Mouse (Mus musculus) ovary, postnatal 36 days (tissue): ENCODE results near the gene Myb.
A peak's percentile ranks its signal among the peaks of the same experiment; 100 is the strongest.
"Not testable (repeated sequence)": the region's sequence is repeated elsewhere in the genome, so short reads cannot be mapped to it uniquely, and the experiment has no call there.

Source experiments
- DNase-seq: peaks from one replicate; pipeline ENCODE4 v3.0.0; 2022; ENCODE audit warnings: low spot score, mixed read lengths

Gene Myb

GRCm38 (mm10) chr10:21168466-21168865 is 7.7 kb upstream of the Myb start:
- no peak for DNase-seq

DNA sequence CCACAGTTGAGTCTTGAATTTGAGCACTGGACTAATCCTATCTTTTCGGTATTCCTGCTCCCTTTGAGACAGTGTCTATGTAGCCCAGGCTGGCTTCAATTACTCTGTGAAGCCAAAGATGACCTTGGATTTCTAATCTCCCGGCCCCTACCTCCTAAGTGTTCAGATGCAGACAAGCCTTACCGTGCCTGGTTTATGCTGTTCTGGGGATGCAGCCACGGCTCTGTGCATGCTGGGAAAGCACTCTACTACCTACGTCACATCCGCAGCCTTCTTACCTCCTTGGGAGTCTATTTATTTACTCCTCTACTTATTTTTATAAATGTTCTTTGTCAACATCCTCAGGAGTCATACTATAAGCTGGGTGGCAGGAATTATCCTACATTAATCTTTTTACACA is 7.1 kb upstream of the Myb start:
- no peak for DNase-seq

- DNase-seq, result no peak
These were observed 6.4 kb upstream of the Myb start for GRCm38 (mm10) chr10:21167165-21167564.

DNA sequence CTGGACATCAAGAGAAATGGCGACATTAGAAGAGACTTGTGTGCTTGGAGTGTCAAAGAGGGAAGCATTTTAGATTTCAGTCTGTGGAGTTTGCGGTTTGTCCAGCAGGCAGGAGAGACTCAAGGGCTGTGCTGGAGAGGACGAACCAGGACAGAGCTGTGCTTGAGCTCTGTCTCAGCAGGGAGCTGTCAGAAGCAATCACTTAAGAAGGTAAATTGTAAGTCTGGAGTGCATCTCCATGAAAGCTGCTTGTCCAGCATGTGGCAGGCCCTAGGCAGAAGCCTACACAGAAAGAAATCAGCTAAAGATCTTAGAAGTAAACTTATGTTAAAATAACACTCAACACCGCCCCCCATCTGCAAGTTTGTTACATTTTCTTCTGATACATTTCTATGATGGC is 4.6 kb upstream of the Myb start:
- DNase-seq, result no peak

DNA sequence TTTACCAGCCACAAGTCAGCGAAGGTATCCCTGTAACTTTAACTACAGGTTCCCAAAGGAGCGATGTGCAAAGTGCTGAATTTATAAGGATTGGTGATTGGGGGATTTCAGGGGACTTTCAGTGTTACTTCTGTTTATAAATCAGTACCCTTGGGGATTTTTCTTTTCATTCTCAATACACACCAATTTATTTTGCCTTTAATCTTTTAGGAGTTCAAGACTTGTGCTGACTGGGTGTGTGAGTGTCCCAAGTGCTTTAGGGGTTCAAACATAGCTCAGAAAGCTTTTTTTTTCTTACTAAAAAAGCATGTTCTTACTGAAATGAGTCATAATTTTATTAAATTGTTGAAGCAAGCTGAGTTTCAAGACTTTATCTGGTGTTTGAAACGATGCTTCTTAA is 1.3 kb upstream of the Myb start:
- no peak for DNase-seq

GRCm38 (mm10) chr10:21161359-21162094 is 743 bp upstream of the Myb start:
- no peak for DNase-seq

DNA sequence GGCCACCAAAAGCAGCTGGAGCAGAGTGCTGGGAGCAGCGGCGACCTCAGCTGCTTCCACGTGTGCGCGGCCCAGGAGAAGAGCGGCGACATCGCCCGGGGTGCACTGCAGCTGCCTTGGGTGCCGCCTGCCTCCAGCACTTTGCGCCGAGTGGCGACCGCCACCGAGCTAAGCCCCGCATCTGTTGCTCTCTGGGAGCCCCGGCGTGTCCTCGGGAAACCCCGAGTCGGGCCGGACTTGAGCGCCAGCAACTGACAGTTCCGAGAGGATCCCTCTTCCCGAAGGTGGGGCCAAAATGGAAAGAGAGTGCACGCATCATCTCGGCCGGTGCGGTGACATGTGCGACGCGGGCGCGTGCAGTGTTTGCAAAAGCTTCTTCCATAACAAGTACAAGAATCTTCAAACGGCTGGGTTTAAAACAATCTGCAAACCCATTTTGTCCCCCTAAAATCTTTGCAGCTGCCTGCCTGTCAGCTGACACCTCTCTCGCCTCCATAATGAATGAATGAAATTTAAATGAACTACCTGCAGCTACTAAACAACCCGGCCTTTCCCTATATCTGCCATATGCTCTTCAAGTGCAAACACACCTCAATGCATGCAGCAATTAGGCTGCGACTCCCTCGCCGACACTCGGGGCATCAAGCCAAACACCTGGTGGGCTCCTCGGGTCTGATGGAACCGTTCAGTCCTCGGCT is 938 bp downstream of the Myb start:
- DNase-seq, result peak; percentile 21

DNA sequence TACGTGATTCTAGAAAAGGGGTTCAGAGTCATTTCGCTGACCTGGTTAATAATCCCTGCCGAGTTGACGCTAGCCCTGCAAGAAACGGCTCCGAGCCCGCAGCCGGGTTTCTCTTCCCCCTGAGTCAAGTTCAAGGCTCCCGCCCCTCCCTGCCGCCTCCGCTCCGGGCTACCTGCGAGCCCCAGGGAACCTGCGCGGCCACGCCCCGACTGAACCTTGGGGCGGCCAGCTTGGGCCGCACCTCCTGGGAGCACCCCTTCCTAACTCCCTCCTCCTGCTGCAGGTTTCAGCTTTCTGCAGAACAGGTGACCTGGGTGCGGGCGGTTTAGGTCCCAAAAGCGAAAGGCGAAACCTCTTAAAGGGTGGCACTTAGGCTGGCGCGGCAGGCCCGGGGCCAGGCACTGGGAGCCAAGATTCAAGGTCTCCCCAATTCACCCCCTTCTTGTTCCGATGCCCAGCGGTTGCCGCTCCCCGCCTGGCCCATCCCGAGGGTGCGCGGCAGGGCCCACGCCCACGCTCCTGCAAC is 1.8 kb downstream of the Myb start:
- peak; percentile 48 for DNase-seq

DNA sequence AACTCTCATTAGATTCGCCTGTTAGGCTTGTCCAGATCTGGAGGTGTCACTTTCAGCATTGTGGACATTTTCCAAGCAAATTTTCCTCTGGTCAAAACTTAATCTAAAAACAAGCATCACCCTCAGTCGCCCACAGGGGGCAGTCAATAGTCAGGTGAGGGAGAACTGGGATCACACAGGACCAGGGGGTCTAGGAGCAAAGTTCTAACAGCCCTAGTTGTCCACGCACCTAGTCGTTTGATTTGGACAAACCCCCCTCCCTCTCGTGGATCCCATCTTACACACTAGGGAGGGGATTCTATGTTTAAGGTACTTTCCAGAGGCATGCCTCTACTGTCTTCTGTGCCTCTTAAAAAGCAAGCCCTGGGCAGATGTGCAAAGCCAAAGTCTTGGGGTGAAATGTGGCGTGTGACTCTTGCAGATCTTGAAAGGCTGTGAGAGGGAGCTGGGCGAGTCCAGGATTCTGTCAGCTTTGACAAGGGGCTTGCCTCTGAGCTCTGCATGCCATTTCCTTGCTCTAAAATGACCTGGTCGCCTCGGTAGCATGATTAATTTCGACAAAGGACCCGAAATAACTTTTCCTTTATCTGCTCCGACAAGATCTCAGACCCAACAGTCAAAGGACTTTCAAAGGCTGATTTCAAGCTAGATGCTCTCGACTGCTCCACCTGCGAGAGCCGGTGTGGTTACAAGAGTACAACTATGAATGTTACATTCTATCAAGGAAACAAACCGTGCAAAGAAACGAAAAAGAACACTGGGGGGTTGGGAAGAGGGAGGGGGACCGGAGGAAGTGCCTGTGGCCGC is 2.5 kb downstream of the Myb start:
- peak; percentile 22 for DNase-seq

- DNase-seq, result no peak
These were observed 3.8 kb downstream of the Myb start for GRCm38 (mm10) chr10:21156953-21157499.

DNA sequence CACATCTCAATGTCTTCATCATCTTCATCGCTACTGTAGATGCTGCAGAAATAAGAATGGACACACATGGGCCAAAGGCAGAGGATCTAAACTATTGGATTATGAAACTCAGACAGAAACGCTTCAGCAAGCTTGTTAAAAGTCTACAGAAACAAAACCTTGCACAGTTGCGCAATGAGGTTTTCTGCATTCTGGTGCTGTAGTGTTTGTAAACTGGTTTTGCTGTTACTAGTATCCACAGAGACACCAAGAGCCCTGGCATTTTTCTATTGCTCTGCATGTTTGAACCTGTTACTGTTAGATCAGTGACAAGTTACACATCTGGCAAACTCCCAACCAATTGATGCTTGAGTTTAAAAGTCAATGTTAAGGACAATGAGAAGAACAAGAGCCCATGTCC is 4.4 kb downstream of the Myb start:
- DNase-seq, result no peak

DNA sequence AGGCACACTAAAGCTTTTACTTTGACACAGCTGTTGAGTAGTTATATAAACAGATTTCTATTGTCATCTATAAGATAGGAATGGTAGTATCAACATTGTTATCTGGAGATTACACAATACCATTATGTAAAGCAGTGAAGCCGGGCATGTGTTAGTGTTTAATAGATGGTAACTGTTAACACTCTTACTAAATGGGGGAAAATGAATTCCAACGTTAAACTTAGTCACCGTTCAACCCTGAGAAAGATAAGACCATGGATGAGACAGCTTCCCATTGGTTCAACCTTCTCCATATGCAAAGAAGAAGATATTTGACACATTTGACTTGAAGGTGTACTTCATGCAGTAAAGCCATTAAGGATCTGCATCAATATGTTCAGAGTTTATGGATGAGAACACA is 5.9 kb downstream of the Myb start:
- no peak for DNase-seq

- DNase-seq, result no peak
These were observed 7.4 kb downstream of the Myb start for GRCm38 (mm10) chr10:21153433-21153832.

DNA sequence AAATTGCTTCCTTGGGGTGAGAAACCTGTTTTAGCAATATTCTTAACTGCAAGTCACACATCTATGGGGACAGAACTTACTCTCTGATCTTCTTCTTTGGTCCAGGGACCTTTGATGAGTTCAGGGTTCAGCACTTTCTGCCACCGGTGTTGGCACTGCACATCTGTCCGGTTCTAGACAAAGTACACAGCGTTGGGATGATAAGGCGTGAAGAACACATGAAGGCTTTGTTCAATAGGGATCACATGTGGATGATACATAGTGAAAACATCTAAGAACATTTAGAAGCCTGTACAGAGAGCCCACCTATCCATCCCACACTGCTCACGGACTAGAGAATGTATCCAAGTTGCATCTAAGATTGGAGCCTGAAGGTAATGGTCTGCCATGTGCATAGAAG is 8.0 kb downstream of the Myb start:
- DNase-seq, result no peak

GRCm38 (mm10) chr10:21151320-21151719 is 9.5 kb downstream of the Myb start:
- no peak for DNase-seq

- DNase-seq, result not testable (repeated sequence)
These were observed 10.8 kb downstream of the Myb start for GRCm38 (mm10) chr10:21149945-21150344.

- no peak for DNase-seq
These were observed 14.1 kb downstream of the Myb start for GRCm38 (mm10) chr10:21146719-21147118.

DNA sequence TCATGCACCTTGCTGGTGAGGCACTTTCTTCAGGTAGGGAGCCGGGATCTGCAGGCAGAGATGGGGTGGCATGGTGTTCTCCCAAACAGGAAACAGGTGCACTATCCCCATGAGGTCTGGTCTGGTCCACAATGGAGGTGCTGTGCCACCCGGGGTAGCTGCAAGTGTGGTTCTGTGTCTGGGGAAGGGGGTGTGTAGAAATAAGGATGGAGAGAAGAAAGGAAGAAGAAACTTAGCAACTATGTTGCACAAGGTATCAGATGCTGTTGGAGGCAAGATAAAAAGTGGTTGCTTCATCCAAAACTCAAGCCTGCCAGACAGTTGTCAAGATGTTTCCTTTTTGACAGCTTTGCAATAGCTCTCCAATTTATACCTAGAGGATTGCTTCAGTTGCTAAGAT is 14.5 kb downstream of the Myb start:
- no peak for DNase-seq

DNA sequence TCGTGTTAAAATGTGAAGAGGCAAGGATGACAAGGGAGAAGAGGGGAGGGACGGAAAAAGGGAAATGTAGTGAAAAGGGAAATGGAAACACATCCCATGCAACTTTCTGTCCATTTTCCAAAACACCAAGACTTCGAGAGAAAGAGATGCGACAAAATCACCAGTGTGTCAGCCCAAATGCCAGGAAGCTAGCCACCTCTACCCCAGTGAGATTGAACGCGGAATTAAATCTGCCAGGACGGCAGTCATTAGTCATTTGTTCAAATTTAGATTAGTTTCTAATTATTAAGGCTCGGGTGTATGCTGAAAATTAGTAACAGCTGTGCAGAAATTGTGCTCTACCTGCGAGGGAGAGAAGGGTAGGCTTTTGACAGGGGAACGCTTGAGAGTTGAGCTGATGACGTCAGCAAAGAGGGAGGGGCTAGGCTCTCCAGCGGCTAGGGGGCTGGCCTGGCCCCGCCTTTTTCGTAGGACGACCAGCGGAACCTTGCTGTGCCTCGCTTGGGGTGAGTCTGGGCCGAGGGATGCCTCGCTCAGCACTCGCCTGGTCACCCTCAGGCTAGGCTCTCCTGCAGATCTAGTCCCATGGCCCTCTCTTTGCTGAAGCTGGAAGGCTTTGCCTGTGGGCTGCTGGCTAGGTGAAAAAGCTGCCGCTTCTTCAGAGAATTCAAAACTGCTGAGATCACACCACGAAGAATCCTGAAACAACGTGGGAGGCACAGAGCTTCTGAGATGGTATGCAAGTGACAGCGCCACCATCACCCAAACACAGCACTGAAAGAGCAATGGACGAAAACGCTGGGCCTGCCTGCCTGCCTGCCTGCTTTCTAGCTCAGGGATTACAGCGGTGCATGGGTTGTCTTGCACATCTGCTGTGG is 15.9 kb downstream of the Myb start:
- DNase-seq, result peak; percentile 63

DNA sequence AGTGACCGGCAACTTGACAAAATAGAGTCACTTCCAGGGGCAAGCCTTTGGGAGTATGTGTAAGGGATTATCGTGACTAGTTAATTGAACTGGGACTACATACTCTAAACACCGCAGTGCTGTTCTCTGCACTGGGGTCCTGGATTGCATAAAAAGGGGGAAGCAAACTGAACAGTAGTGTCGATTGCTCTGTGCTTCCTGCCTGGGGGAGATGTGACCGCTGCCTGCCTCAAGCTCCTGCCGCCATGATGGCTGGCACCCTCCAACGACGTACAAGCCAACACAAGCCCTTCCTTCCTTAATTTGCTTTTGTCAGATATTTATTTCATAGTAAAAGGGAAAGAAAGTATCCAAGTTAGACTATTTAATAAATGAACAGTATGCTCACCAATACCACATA is 25.5 kb downstream of the Myb start:
- no peak for DNase-seq

- no peak for DNase-seq
These were observed 29.8 kb downstream of the Myb start for GRCm38 (mm10) chr10:21130901-21131493.
